Mouse (Mus musculus) testis, adult 2 months (tissue): ENCODE measurements around the gene Prex1.

Experiments used
- CTCF ChIP-seq: fragments of 200-500 bp; IDR thresholded peaks from 2 replicates; pipeline ENCODE4 v1.5.1; 2012; ENCODE audit warnings: low read depth, mild to moderate bottlenecking, inconsistent platforms, low read length, moderate library complexity; ENCODE audit not compliant: control insufficient read depth, insufficient read depth, insufficient replicate concordance
- POLR2A ChIP-seq: fragments of 200-500 bp; IDR thresholded peaks from 2 replicates; pipeline ENCODE4 v1.6.1; 2012; ENCODE audit warnings: low read depth, mild to moderate bottlenecking, inconsistent platforms, low read length, moderate library complexity; ENCODE audit not compliant: control insufficient read depth

DNA sequence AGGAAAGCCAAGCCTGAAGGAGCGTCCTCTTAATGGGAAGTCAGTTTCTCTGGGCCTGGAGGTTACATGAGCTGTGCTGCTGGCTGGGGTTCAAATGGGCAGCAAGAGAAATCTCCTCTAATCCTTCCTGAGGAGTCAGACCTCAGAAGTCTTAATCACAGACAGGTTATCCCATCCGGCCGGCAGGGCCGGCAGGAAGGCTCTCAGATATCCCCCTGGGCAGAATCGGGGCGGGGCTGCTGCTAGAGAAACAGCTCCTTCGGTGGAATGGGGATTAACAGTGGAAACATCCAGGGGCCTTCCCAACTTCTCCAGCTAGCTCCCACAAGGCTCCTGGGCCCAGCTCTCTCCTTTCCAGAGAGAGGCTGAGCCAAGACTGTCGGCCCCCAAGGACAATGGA is 105.1 kb downstream of the Prex1 start:
- TF ChIP-seq CTCF = no peak
- no peak for TF ChIP-seq POLR2A
